Mouse (Mus musculus): ENCODE data around the gene Cdca7l. TPM values are rescaled to one million over a fixed set of nuclear protein-coding genes. Genes with fewer than 3 reads are reported as not detected.

Gene Cdca7l
- total RNA-seq, 2 experiments from 2014 or later, result 1.0 to 1.4 TPM

- Histone ChIP-seq H3K27ac (no peak overlapping the region), H3K4me3 (no peak overlapping the region)
- DNase-seq (ENCODE audit: low spot score in 2 of 2), result no peak
- TF ChIP-seq CTCF (conservative IDR thresholded peaks at IDR 0.05), result no peak
These were observed 17.5 kb upstream of the Cdca7l start for GRCm38 (mm10) chr12:117786621-117787020.

- no peak overlapping the region for H3K27ac ChIP-seq
- no peak overlapping the region for H3K4me3 ChIP-seq
- DNase-seq (ENCODE audit: low spot score in 2 of 2), result no peak
- no peak for TF ChIP-seq CTCF (conservative IDR thresholded peaks at IDR 0.05)
These were observed 15.5 kb upstream of the Cdca7l start for GRCm38 (mm10) chr12:117788513-117789011.

GRCm38 (mm10) chr12:117789017-117789416, 15.1 kb upstream of the Cdca7l start:
- DNase-seq (ENCODE audit: low spot score in 2 of 2), result no peak
- Histone ChIP-seq H3K27ac (no peak overlapping the region), H3K4me3 (no peak overlapping the region)
- TF ChIP-seq CTCF (conservative IDR thresholded peaks at IDR 0.05), result no peak

- Histone ChIP-seq H3K4me3 (no peak overlapping the region), H3K27ac (no peak overlapping the region)
- no peak for DNase-seq (ENCODE audit: low spot score in 2 of 2)
- TF ChIP-seq CTCF (conservative IDR thresholded peaks at IDR 0.05), result no peak
These were observed 8.8 kb upstream of the Cdca7l start for GRCm38 (mm10) chr12:117795303-117795702.

- no peak for DNase-seq (ENCODE audit: low spot score in 2 of 2)
- H3K27ac ChIP-seq, result peak overlapping the region; percentile 85
- TF ChIP-seq CTCF (conservative IDR thresholded peaks at IDR 0.05), result no peak
- no peak overlapping the region for H3K4me3 ChIP-seq
These were observed 1.5 kb downstream of the Cdca7l start for GRCm38 (mm10) chr12:117805576-117805975.

GRCm38 (mm10) chr12:117806007-117806451, 1.9 kb downstream of the Cdca7l start:
- DNase-seq (ENCODE audit: low spot score in 2 of 2), result no peak
- H3K27ac ChIP-seq, result peak overlapping the region; percentile 85
- TF ChIP-seq CTCF (conservative IDR thresholded peaks at IDR 0.05), result no peak
- peak overlapping the region; percentile 40 for H3K4me3 ChIP-seq

- no peak for TF ChIP-seq CTCF (conservative IDR thresholded peaks at IDR 0.05)
- Histone ChIP-seq H3K27ac (peak overlapping the region; percentile 85), H3K4me3 (peak overlapping the region; percentile 40)
- peak in 1 of 2 experiments; percentile 37 for DNase-seq (ENCODE audit: low spot score in 2 of 2)
These were observed 2.4 kb downstream of the Cdca7l start for GRCm38 (mm10) chr12:117806470-117806869.

GRCm38 (mm10) chr12:117807637-117808036, 3.5 kb downstream of the Cdca7l start:
- peak overlapping the region; percentile 85; the same call in 1 of the 2 replicates for H3K27ac ChIP-seq
- H3K4me3 ChIP-seq, result no peak overlapping the region
- no peak for TF ChIP-seq CTCF (conservative IDR thresholded peaks at IDR 0.05)
- no peak for DNase-seq (ENCODE audit: low spot score in 2 of 2)

GRCm38 (mm10) chr12:117808355-117809326, 4.6 kb downstream of the Cdca7l start:
- Histone ChIP-seq H3K27ac (no peak overlapping the region; the same call in 1 of the 2 replicates), H3K4me3 (no peak overlapping the region)
- DNase-seq (ENCODE audit: low spot score in 2 of 2), result no peak
- TF ChIP-seq CTCF (conservative IDR thresholded peaks at IDR 0.05), result no peak

- Histone ChIP-seq H3K27ac (no peak overlapping the region), H3K4me3 (no peak overlapping the region)
- no peak for TF ChIP-seq CTCF (conservative IDR thresholded peaks at IDR 0.05)
- DNase-seq (ENCODE audit: low spot score in 2 of 2), result no peak
These were observed 5.4 kb downstream of the Cdca7l start for GRCm38 (mm10) chr12:117809327-117810017.

- DNase-seq (ENCODE audit: low spot score in 2 of 2), result no peak
- Histone ChIP-seq H3K27ac (no peak overlapping the region), H3K4me3 (no peak overlapping the region)
- no peak for TF ChIP-seq CTCF (conservative IDR thresholded peaks at IDR 0.05)
These were observed 6.0 kb downstream of the Cdca7l start for GRCm38 (mm10) chr12:117810074-117810473.

GRCm38 (mm10) chr12:117820138-117820858, 16.2 kb downstream of the Cdca7l start:
- DNase-seq (ENCODE audit: low spot score in 2 of 2), result no peak
- no peak overlapping the region for H3K4me3 ChIP-seq
- no peak overlapping the region for H3K27ac ChIP-seq
- TF ChIP-seq CTCF (conservative IDR thresholded peaks at IDR 0.05), result peak; percentile 83

All from layer of hippocampus, adult 2 months (tissue).